Mouse (Mus musculus) hindbrain, embryonic 16.5 days (tissue): ENCODE measurements at regions not wholly inside any gene's neighbourhood (a gene's known extent, or its start where the extent isn't known, plus 50 kb on each side); places are given as distances from the start of the nearest gene placed in this dataset.

Experiments used
- ATAC-seq: fragments of 200-750 bp; cut with Nextera tagmentation; 2 replicates; pipeline ENCODE4 v1.8.0; 2017; ENCODE audit warnings: moderate TSS enrichment, moderate library complexity
- H3K27ac ChIP-seq: fragments of 300-500 bp; sonication (generic); 2 replicates; pipeline ENCODE4 v1.5.1; 2014; ENCODE audit warnings: low read depth, mild to moderate bottlenecking, control low read depth, low read length, moderate library complexity
- H3K27me3 ChIP-seq: fragments of 300-500 bp; sonication (generic); replicated peaks from 2 replicates; pipeline ENCODE4 v1.6.1; 2014; ENCODE audit warnings: low read length; ENCODE audit not compliant: control insufficient read depth, insufficient read depth
- H3K36me3 ChIP-seq: fragments of 300-500 bp; sonication (generic); 2 replicates; pipeline ENCODE4 v1.6.1; 2014; ENCODE audit warnings: mild to moderate bottlenecking, low read length, moderate library complexity, mixed read lengths; ENCODE audit not compliant: control insufficient read depth, insufficient read depth
- H3K4me1 ChIP-seq: fragments of 300-500 bp; sonication (generic); 2 replicates; pipeline ENCODE4 v1.6.1; 2014; ENCODE audit warnings: low read depth, low read length; ENCODE audit not compliant: control insufficient read depth, insufficient read depth
- H3K4me2 ChIP-seq: fragments of 300-500 bp; sonication (generic); 2 replicates; pipeline ENCODE4 v1.6.1; 2014; ENCODE audit warnings: mild to moderate bottlenecking, low read length, control low read depth, moderate library complexity
- H3K4me3 ChIP-seq: fragments of 300-500 bp; sonication (generic); 2 replicates; pipeline ENCODE4 v1.5.1; 2014; ENCODE audit warnings: mild to moderate bottlenecking, low read length, control low read depth, moderate library complexity
- H3K9ac ChIP-seq: fragments of 300-500 bp; sonication (generic); 2 replicates; pipeline ENCODE4 v1.6.1; 2014; ENCODE audit warnings: low read depth, mild to moderate bottlenecking, control low read depth, low read length, moderate library complexity
- H3K9me3 ChIP-seq: fragments of 300-500 bp; sonication (generic); 2 replicates; pipeline ENCODE4 v1.6.1; 2014; ENCODE audit warnings: mild to moderate bottlenecking, low read length, moderate library complexity; ENCODE audit not compliant: control insufficient read depth
- WGBS: fragments of 180-500 bp; shearing (Covaris S2); extraction: QIAGEN DNeasy Blood & Tissue Kit; methylation state at CpG from one replicate; pipeline ENCODE4 v1.1.7; 2014; 5-methylcytosine and 5-hydroxymethylcytosine counted together

DNA sequence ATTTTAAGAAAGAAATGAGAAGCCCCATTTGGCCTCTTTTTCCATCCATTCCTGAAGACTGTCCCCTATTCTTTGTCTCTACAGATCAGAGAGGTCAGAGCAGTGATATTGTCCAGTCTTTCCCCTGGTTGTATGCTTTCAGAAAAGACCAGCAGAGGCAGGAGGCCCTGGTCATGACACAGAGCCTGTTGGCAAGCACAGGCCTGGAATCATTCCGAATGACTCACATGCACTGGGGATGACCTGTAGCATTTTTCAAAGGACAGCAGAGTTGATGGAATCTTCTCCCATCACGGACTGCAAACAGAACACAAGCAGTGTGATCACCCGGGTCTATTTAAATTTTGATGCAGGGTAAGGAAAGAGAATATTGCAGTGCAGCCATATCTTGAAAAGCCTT, 50.2 kb upstream of the Nxt1 start:
- H3K4me3 ChIP-seq = no peak overlapping the region
- H3K9ac ChIP-seq = no peak overlapping the region
- H3K4me2 ChIP-seq = no peak overlapping the region
- WGBS = 70% methylated on average over 3 of the region's 3 CpGs
- no peaks in the 10 kb centered on the region for H3K36me3 ChIP-seq
- H3K9me3 ChIP-seq = no peaks in the 10 kb centered on the region
- no peaks in the 10 kb centered on the region for H3K27me3 ChIP-seq
- H3K4me1 ChIP-seq = no peaks in the 10 kb centered on the region
- no peak for ATAC-seq
- H3K27ac ChIP-seq = no peak overlapping the region

GRCm38 (mm10) chr2:148611911-148612310, 60.5 kb upstream of the Nxt1 start:
- 86% methylated on average over 1 of the region's 1 CpGs for WGBS
- no peaks in the 10 kb centered on the region for H3K36me3 ChIP-seq
- ATAC-seq = no peak
- no peak overlapping the region for H3K27ac ChIP-seq
- H3K9ac ChIP-seq = no peak overlapping the region
- H3K4me3 ChIP-seq = no peak overlapping the region
- no peaks in the 10 kb centered on the region for H3K4me1 ChIP-seq
- H3K4me2 ChIP-seq = no peak overlapping the region
- no peaks in the 10 kb centered on the region for H3K27me3 ChIP-seq
- no peaks in the 10 kb centered on the region for H3K9me3 ChIP-seq

DNA sequence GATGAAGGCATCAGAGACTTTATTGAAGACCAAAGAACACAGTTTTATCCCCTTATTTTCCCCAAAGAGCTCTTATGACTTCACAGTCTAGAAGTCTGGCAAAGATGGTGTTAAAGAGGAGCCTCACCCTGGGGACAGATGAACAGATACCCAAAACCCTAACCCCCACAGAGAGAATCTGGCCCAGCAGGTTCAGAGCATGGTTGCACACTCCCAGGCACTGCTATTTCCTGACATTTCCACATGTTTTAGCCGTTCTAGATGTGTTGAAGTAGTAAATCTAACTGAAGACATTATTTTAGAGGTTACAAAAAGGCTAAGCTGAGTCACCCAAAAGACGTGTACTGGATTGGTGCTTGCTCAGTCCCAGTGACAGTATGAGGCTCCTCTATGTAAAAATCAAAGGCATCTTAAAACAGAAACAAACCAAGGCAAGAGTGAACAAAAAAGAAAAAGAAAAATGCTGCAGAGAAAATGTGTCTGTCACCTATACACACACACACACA, 66.9 kb upstream of the Nxt1 start:
- no peak overlapping the region for H3K4me3 ChIP-seq
- H3K9me3 ChIP-seq = no peaks in the 10 kb centered on the region
- H3K27ac ChIP-seq = no peak overlapping the region
- H3K27me3 ChIP-seq = no peaks in the 10 kb centered on the region
- ATAC-seq = no peak
- H3K4me1 ChIP-seq = no peaks in the 10 kb centered on the region
- WGBS = 63% methylated on average over 2 of the region's 2 CpGs
- H3K4me2 ChIP-seq = no peak overlapping the region
- no peaks in the 10 kb centered on the region for H3K36me3 ChIP-seq
- H3K9ac ChIP-seq = no peak overlapping the region

- 69% methylated on average over 2 of the region's 2 CpGs for WGBS
- Histone ChIP-seq H3K4me1 (no peaks in the 10 kb centered on the region), H3K4me3 (no peak overlapping the region), H3K36me3 (no peaks in the 10 kb centered on the region), H3K27ac (no peak overlapping the region), H3K9me3 (no peaks in the 10 kb centered on the region), H3K9ac (no peak overlapping the region), H3K4me2 (no peak overlapping the region), H3K27me3 (no peaks in the 10 kb centered on the region)
- no peak for ATAC-seq
Measured at GRCm38 (mm10) chr2:148603951-148604350, 68.5 kb upstream of the Nxt1 start.

GRCm38 (mm10) chr2:148603315-148603714, 69.1 kb upstream of the Nxt1 start:
- no peak for ATAC-seq
- 62% methylated on average over 2 of the region's 2 CpGs for WGBS
- H3K9me3 ChIP-seq = no peaks in the 10 kb centered on the region

DNA sequence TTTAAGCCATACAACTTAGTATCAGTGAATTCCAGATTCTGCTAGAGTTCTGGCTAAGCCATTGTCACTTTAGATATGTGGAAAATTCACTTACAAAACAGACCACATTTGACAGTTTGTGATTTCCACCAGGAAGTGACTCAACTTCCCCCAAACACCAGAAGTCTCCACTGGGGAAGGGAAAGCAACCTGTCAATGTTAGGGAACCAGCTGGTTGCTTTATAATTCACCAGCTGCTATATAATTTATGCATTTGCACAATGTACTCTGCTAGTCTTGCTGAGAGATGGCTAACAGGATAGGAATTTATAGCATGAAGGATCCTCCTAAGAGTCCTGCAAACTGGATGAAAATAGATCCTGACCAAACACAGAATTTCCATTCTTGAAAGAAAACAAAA, 72.9 kb upstream of the Nxt1 start:
- Histone ChIP-seq H3K4me3 (no peak overlapping the region), H3K27me3 (no peaks in the 10 kb centered on the region), H3K4me1 (no peaks in the 10 kb centered on the region), H3K4me2 (no peak overlapping the region), H3K27ac (no peak overlapping the region), H3K9ac (no peak overlapping the region), H3K36me3 (no peaks in the 10 kb centered on the region), H3K9me3 (no peaks in the 10 kb centered on the region)
- ATAC-seq = no peak

More at GRCm38 (mm10) chr2:148603315-148603714, 69.1 kb upstream of the Nxt1 start:
- Histone ChIP-seq H3K27me3 (no peaks in the 10 kb centered on the region), H3K27ac (no peak overlapping the region), H3K36me3 (no peaks in the 10 kb centered on the region), H3K9ac (no peak overlapping the region), H3K4me3 (no peak overlapping the region), H3K4me1 (no peaks in the 10 kb centered on the region), H3K4me2 (no peak overlapping the region)

- no peaks in the 10 kb centered on the region for H3K36me3 ChIP-seq
- H3K9ac ChIP-seq = no peak overlapping the region
- no peak overlapping the region for H3K4me2 ChIP-seq
- H3K4me3 ChIP-seq = no peak overlapping the region
- ATAC-seq = no peak
- H3K27ac ChIP-seq = no peak overlapping the region
- H3K9me3 ChIP-seq = no peaks in the 10 kb centered on the region
- WGBS = 84% methylated on average over 2 of the region's 2 CpGs
- H3K4me1 ChIP-seq = no peaks in the 10 kb centered on the region
- H3K27me3 ChIP-seq = no peaks in the 10 kb centered on the region
Measured at GRCm38 (mm10) chr2:148596966-148597365, 75.4 kb upstream of the Nxt1 start.

GRCm38 (mm10) chr2:148585721-148586335, 86.6 kb upstream of the Nxt1 start:
- Histone ChIP-seq H3K27ac (no peak overlapping the region), H3K4me2 (no peak overlapping the region), H3K27me3 (no peaks in the 10 kb centered on the region), H3K9me3 (no peaks in the 10 kb centered on the region), H3K4me3 (no peak overlapping the region), H3K9ac (no peak overlapping the region), H3K36me3 (no peaks in the 10 kb centered on the region), H3K4me1 (no peaks in the 10 kb centered on the region)
- 86% methylated on average over 1 of the region's 1 CpGs for WGBS
- ATAC-seq = no peak

DNA sequence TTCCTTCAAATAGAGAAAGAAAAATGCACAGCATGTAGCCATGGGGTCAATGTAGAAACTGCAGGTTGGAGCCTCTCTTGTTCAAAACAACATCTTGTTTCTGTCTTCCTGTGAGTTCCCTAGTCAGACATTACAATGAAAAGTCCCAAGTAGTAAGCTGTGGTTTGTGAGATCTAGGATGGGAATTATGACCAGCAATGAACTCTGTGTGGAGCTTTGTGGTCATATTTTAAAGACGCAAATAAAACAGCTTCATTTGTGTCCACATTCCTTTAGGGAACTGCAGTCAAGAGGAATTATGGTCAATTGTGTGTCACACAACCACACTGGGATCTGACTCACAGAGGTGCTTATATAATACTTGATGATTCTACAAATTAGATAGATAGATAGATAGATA, 90.2 kb upstream of the Nxt1 start:
- no peak for ATAC-seq
- WGBS = 100% methylated on average over 1 of the region's 1 CpGs
- H3K4me3 ChIP-seq = no peak overlapping the region
- no peak overlapping the region for H3K4me2 ChIP-seq
- H3K4me1 ChIP-seq = no peaks in the 10 kb centered on the region
- H3K36me3 ChIP-seq = no peaks in the 10 kb centered on the region
- H3K27ac ChIP-seq = no peak overlapping the region
- H3K27me3 ChIP-seq = no peaks in the 10 kb centered on the region
- no peaks in the 10 kb centered on the region for H3K9me3 ChIP-seq
- no peak overlapping the region for H3K9ac ChIP-seq

DNA sequence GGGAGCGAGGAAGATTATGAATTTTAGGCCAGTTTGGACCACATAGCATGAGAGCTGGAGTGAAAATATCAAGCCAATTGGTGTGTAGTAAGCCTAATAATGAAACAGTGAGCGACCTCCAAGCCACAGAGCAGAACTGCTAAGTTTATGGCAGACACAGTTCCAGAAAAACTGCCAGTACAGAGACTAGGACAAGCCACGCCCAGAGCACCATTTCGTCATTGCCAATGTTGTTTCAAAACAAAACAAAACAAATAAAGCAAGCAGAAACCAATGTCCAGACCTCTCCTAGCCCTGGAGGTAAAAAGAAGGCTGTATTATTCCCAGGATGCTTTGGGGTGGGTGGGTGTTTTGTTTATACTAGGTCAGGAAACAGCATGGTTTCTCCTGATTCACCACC, 90.7 kb upstream of the Nxt1 start:
- H3K4me3 ChIP-seq = no peak overlapping the region
- no peaks in the 10 kb centered on the region for H3K36me3 ChIP-seq
- no peaks in the 10 kb centered on the region for H3K4me1 ChIP-seq
- no peak overlapping the region for H3K4me2 ChIP-seq
- ATAC-seq = no peak
- no peaks in the 10 kb centered on the region for H3K9me3 ChIP-seq
- WGBS = 79% methylated on average over 4 of the region's 4 CpGs
- no peaks in the 10 kb centered on the region for H3K27me3 ChIP-seq
- H3K27ac ChIP-seq = no peak overlapping the region
- H3K9ac ChIP-seq = no peak overlapping the region
